Mouse (Mus musculus): ENCODE measurements around the gene Tigd3. TPM values are rescaled to one million over a fixed set of nuclear protein-coding genes. Genes with fewer than 3 reads are reported as not detected.

Gene Tigd3
- polyA plus RNA-seq, 1 experiment from 2014 or later = 11.1 TPM

- H3K4me2 ChIP-seq (replicated peaks) = no peak overlapping the region
- 77% methylated on average over 14 of the region's 14 CpGs for WGBS
- peaks cover 16% of the 10 kb centered on the region for H3K27me3 ChIP-seq
- no peak overlapping the region for H3K9ac ChIP-seq (replicated peaks)
- no peak overlapping the region for H3K4me3 ChIP-seq
- peaks cover 5% of the 10 kb centered on the region; the same call in 1 of the 2 replicates for H3K4me1 ChIP-seq
- no peak for ATAC-seq (ENCODE audit: low FRiP score, low read depth)
- 0 out of 2 replicates have a peak overlapping the region, but pooled peaks have one; percentile 6 for H3K27ac ChIP-seq (replicated peaks)
- H3K9me3 ChIP-seq = no peaks in the 10 kb centered on the region
- no peaks in the 10 kb centered on the region for H3K36me3 ChIP-seq
These were observed 36.0 kb upstream of the Tigd3 start for GRCm38 (mm10) chr19:5929634-5930596.

GRCm38 (mm10) chr19:5928546-5928945 lies 34.6 kb upstream of the Tigd3 start:
- H3K27me3 ChIP-seq = peaks cover 17% of the 10 kb centered on the region
- H3K4me1 ChIP-seq = peaks cover 17% of the 10 kb centered on the region
- no peak overlapping the region for H3K4me2 ChIP-seq (replicated peaks)
- no peak for ATAC-seq (ENCODE audit: low FRiP score, low read depth)
- H3K4me3 ChIP-seq = no peak overlapping the region
- WGBS = 79% methylated on average over 3 of the region's 3 CpGs
- H3K9me3 ChIP-seq = no peaks in the 10 kb centered on the region
- no peak overlapping the region for H3K27ac ChIP-seq (replicated peaks)
- no peaks in the 10 kb centered on the region for H3K36me3 ChIP-seq
- no peak overlapping the region for H3K9ac ChIP-seq (replicated peaks)

- Histone ChIP-seq H3K27ac (replicated peaks) (no peak overlapping the region), H3K9ac (replicated peaks) (no peak overlapping the region), H3K36me3 (no peaks in the 10 kb centered on the region), H3K27me3 (peaks cover 17% of the 10 kb centered on the region), H3K4me3 (no peak overlapping the region), H3K4me2 (replicated peaks) (no peak overlapping the region), H3K4me1 (peaks cover 17% of the 10 kb centered on the region), H3K9me3 (no peaks in the 10 kb centered on the region)
- WGBS = 82% methylated on average over 6 of the region's 6 CpGs
- no peak for ATAC-seq (ENCODE audit: low FRiP score, low read depth)
These were observed 34.2 kb upstream of the Tigd3 start for GRCm38 (mm10) chr19:5928104-5928503.

GRCm38 (mm10) chr19:5927532-5927931 lies 33.6 kb upstream of the Tigd3 start:
- Histone ChIP-seq H3K9me3 (no peaks in the 10 kb centered on the region), H3K4me3 (no peak overlapping the region), H3K9ac (replicated peaks) (no peak overlapping the region), H3K4me2 (replicated peaks) (no peak overlapping the region), H3K4me1 (peaks cover 17% of the 10 kb centered on the region), H3K27ac (replicated peaks) (no peak overlapping the region), H3K36me3 (no peaks in the 10 kb centered on the region), H3K27me3 (peaks cover 17% of the 10 kb centered on the region)
- WGBS = 77% methylated on average over 8 of the region's 8 CpGs
- ATAC-seq (ENCODE audit: low FRiP score, low read depth) = no peak

GRCm38 (mm10) chr19:5927026-5927425 lies 33.1 kb upstream of the Tigd3 start:
- ATAC-seq (ENCODE audit: low FRiP score, low read depth) = no peak
- no peak overlapping the region for H3K9ac ChIP-seq (replicated peaks)
- 80% methylated on average over 11 of the region's 11 CpGs for WGBS
- no peaks in the 10 kb centered on the region for H3K36me3 ChIP-seq
- H3K27me3 ChIP-seq = peaks cover 17% of the 10 kb centered on the region
- no peak overlapping the region for H3K27ac ChIP-seq (replicated peaks)
- no peaks in the 10 kb centered on the region for H3K9me3 ChIP-seq
- H3K4me1 ChIP-seq = peaks cover 17% of the 10 kb centered on the region
- H3K4me2 ChIP-seq (replicated peaks) = no peak overlapping the region
- no peak overlapping the region for H3K4me3 ChIP-seq

- ATAC-seq (ENCODE audit: low FRiP score, low read depth) = no peak
These were observed 31.4 kb upstream of the Tigd3 start for GRCm38 (mm10) chr19:5925311-5925855.

GRCm38 (mm10) chr19:5924713-5925093 lies 30.8 kb upstream of the Tigd3 start, which contains the start of gene Cdc42ep2:
TSS of gene Cdc42ep2 (minus strand) at chr19:5924816.
- WGBS = 1% methylated on average over 18 of the region's 18 CpGs
- Histone ChIP-seq H3K27me3 (peaks cover 17% of the 10 kb centered on the region), H3K9me3 (no peaks in the 10 kb centered on the region), H3K4me3 (peak within 1 kb of the TSS; percentile 57), H3K9ac (replicated peaks) (peak within 1 kb of the TSS; percentile 58), H3K4me1 (peaks cover 19% of the 10 kb centered on the region), H3K4me2 (replicated peaks) (peak within 1 kb of the TSS; percentile 95), H3K27ac (replicated peaks) (peak within 1 kb of the TSS; percentile 39), H3K36me3 (no peaks in the 10 kb centered on the region)
- ATAC-seq (ENCODE audit: low FRiP score, low read depth) = peak; percentile 93

More at GRCm38 (mm10) chr19:5925311-5925855, 31.4 kb upstream of the Tigd3 start:
- Histone ChIP-seq H3K4me2 (replicated peaks) (peak overlapping the region; percentile 95), H3K9ac (replicated peaks) (peak overlapping the region; percentile 58), H3K36me3 (no peaks in the 10 kb centered on the region), H3K27me3 (peaks cover 17% of the 10 kb centered on the region), H3K4me1 (peaks cover 21% of the 10 kb centered on the region), H3K27ac (replicated peaks) (no peak overlapping the region), H3K4me3 (peak overlapping the region; percentile 57), H3K9me3 (no peaks in the 10 kb centered on the region)
- WGBS = 27% methylated on average over 11 of the region's 11 CpGs

- Histone ChIP-seq H3K4me3 (peak overlapping the region; percentile 57), H3K27ac (replicated peaks) (peak overlapping the region; percentile 39), H3K4me1 (peaks cover 19% of the 10 kb centered on the region), H3K36me3 (no peaks in the 10 kb centered on the region), H3K27me3 (peaks cover 17% of the 10 kb centered on the region), H3K4me2 (replicated peaks) (peak overlapping the region; percentile 95), H3K9ac (replicated peaks) (peak overlapping the region; percentile 58), H3K9me3 (no peaks in the 10 kb centered on the region)
- ATAC-seq (ENCODE audit: low FRiP score, low read depth) = peak; percentile 72
- under 1% methylated on average over 38 of the region's 38 CpGs for WGBS
These were observed 30.2 kb upstream of the Tigd3 start for GRCm38 (mm10) chr19:5923990-5924712.

GRCm38 (mm10) chr19:5922963-5923362 lies 29.0 kb upstream of the Tigd3 start:
- no peaks in the 10 kb centered on the region for H3K36me3 ChIP-seq
- H3K4me1 ChIP-seq = peaks cover 19% of the 10 kb centered on the region
- no peak overlapping the region for H3K4me3 ChIP-seq
- H3K27me3 ChIP-seq = peaks cover 17% of the 10 kb centered on the region
- H3K9me3 ChIP-seq = no peaks in the 10 kb centered on the region
- no peak overlapping the region for H3K27ac ChIP-seq (replicated peaks)
- no peak overlapping the region for H3K4me2 ChIP-seq (replicated peaks)
- H3K9ac ChIP-seq (replicated peaks) = no peak overlapping the region
- 93% methylated on average over 3 of the region's 3 CpGs for WGBS
- no peak for ATAC-seq (ENCODE audit: low FRiP score, low read depth)

- H3K9ac ChIP-seq (replicated peaks) = no peak overlapping the region; the same call in 1 of the 2 replicates
- no peak for ATAC-seq (ENCODE audit: low FRiP score, low read depth)
- H3K4me2 ChIP-seq (replicated peaks) = no peak overlapping the region
These were observed 28.4 kb upstream of the Tigd3 start for GRCm38 (mm10) chr19:5922119-5922942.

GRCm38 (mm10) chr19:5921715-5922114 lies 27.8 kb upstream of the Tigd3 start:
- H3K4me3 ChIP-seq = no peak overlapping the region
- no peak overlapping the region for H3K27ac ChIP-seq (replicated peaks)
- H3K9me3 ChIP-seq = no peaks in the 10 kb centered on the region
- no peak overlapping the region; the same call in 1 of the 2 replicates for H3K4me2 ChIP-seq (replicated peaks)
- no peak overlapping the region; the same call in 1 of the 2 replicates for H3K9ac ChIP-seq (replicated peaks)
- H3K27me3 ChIP-seq = peaks cover 17% of the 10 kb centered on the region
- 15% methylated on average over 9 of the region's 9 CpGs for WGBS
- H3K4me1 ChIP-seq = peaks cover 19% of the 10 kb centered on the region
- H3K36me3 ChIP-seq = peaks cover 6% of the 10 kb centered on the region; the same call in 1 of the 2 replicates
- no peak for ATAC-seq (ENCODE audit: low FRiP score, low read depth)

More at GRCm38 (mm10) chr19:5922119-5922942, 28.4 kb upstream of the Tigd3 start:
- Histone ChIP-seq H3K9me3 (no peaks in the 10 kb centered on the region), H3K36me3 (peaks cover 2% of the 10 kb centered on the region; the same call in 1 of the 2 replicates), H3K27ac (replicated peaks) (no peak overlapping the region), H3K4me3 (no peak overlapping the region), H3K4me1 (peaks cover 19% of the 10 kb centered on the region), H3K27me3 (peaks cover 17% of the 10 kb centered on the region)
- 77% methylated on average over 15 of the region's 15 CpGs for WGBS

Measured in midbrain, embryonic 12.5 days (tissue).